Mouse (Mus musculus) megakaryocyte, adult 5-6 weeks (primary cell): ENCODE results near the gene Hbb-bt. TPM values are rescaled to one million over a fixed set of nuclear protein-coding genes. Genes with fewer than 3 reads are reported as not detected.
"Not testable (repeated sequence)": the region's sequence is repeated elsewhere in the genome, so short reads cannot be mapped to it uniquely, and the experiment has no call there.

Experiments used
- ATAC-seq: 2 replicates; pipeline ENCODE4 v1.8.0; 2016; ENCODE audit warnings: mild to moderate bottlenecking, inconsistent platforms; ENCODE audit not compliant: poor library complexity, severe bottlenecking
- total RNA-seq, 2 experiments: library from RNA; stranded (forward) in 1 of 2; stranded (reverse) in 1 of 2; fragments of 153-499, 151-499 nt in 1 of 2; fragments of 221-1000, 200-1000 nt in 1 of 2; gene quantifications; 2 replicates each; pipeline versions ENCODE4 v1.2.3 to v1.2.4; 2015 to 2017

The Hbb-bt gene
- total RNA-seq, 2 experiments from 2014 or later, result 14.3 to 43.0 TPM

DNA sequence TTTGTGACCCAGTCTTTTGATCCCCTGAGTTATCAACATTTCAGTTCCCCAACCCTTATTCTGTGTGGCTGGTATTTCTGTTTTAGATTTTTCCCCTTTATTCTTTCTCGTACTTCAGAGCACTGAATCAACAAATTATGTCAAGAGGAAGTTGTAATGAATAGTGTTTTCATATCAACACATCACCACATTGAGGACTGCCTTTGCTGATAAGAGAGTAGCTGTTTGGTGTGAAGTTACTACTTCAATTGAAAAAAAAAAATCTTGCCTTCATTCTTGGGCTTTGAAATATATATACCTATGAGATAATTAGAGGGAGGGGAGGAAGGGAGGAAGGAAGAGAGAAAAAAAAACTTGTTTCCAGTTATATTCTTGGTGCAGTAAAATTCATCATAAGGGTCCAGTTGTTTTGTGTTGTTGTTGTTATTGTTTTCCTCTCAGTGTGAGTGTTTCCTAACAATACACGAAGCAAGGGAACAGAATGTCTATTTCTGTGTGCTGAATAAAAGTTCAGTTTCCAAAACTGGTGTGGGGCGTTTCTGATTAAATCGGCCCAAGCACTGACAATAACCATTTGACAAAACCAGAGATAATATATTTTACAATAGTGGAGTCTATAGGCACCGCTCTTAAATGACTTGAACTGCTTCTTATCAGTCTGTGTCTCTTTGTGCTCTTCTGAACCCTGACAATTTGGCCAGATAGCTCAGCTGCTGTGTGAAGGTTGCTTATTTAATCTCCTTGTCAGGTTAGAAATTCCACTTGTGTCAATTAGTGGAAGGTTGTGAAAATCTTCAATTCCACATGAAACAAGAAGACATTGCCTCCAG, 4.6 kb downstream of the Hbb-bt start:
- no peak for ATAC-seq

- ATAC-seq, result not testable (repeated sequence)
These were observed 5.7 kb downstream of the Hbb-bt start for GRCm38 (mm10) chr7:103808120-103808519.

DNA sequence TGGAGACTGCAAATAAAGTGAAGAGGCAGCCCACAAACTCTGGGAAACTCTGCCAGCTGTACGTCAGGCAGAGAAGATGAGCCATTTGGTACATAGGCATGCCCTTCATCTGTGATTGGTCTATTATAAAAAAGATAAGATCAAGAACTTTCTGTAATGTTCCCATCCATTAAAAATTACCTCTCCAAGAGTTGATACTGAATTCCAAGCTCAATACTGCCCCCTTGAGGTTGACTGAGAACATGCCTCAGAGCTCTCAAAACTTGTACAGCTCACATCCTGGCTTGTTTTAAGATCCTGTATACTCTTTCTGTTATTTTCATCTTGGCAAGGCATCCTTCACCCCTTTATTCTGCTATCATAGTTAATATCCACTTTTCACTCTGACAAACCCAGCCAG, 6.9 kb downstream of the Hbb-bt start:
- peak; percentile 82 for ATAC-seq

GRCm38 (mm10) chr7:103792669-103793388, 21.0 kb downstream of the Hbb-bt start:
- peak; percentile 72 for ATAC-seq

- no peak for ATAC-seq
These were observed 22.1 kb downstream of the Hbb-bt start, which contains the start of gene Olfr67 for GRCm38 (mm10) chr7:103791721-103792120. Gene Olfr67 (minus strand): TSS chr7:103791821.

GRCm38 (mm10) chr7:103779598-103779997, 34.2 kb downstream of the Hbb-bt start, which contains the start of gene Olfr68:
Gene Olfr68 (minus strand): TSS chr7:103779698.
- no peak for ATAC-seq

- not testable (repeated sequence) for ATAC-seq
These were observed 36.1 kb downstream of the Hbb-bt start for GRCm38 (mm10) chr7:103777652-103778051.

DNA sequence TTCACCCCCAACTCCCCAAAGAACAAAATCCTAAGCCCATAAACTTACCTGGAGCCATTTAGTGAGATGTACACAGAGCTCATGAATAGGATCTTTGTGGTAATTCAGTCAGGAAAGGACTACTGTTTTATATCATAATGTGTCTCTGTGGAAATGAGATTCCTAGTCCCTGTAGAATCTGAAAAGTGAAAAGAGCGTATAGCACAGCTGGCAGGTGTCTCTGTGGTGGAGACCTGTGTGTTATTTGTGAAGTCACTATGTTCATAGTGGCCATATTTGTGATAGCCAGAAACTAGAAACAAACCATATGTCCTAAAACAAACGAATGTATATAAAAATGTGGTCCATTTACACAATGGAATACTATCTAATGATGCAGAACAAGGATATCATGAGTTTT, 42.3 kb downstream of the Hbb-bt start, which contains the start of gene Olfr69:
TSS of gene Olfr69 (minus strand) at position 101 of the 400 bp plus-strand sequence.
- ATAC-seq, result no peak

- peak; percentile 27; the same call in 1 of the 2 replicates for ATAC-seq
These were observed 46.1 kb downstream of the Hbb-bt start for GRCm38 (mm10) chr7:103767687-103768086.

Other genes starting within 250 kb of the Hbb-bt start
Only the 30 nearest of the 33 such genes appear.
- not detected in 2 replicates for gene Olfr618, start 223.9 kb downstream of the Hbb-bt start, total RNA-seq (2015)
- gene Olfr618, start 223.9 kb downstream of the Hbb-bt start, total RNA-seq (2017), result not detected in 2 replicates
- not detected in 2 replicates for gene Olfr619, start 213.4 kb downstream of the Hbb-bt start, total RNA-seq (2015)
- not detected in 2 replicates for gene Olfr619, start 213.4 kb downstream of the Hbb-bt start, total RNA-seq (2017)
- gene Olfr620, start 201.5 kb downstream of the Hbb-bt start, total RNA-seq (2015), result not detected in 2 replicates
- gene Olfr620, start 201.5 kb downstream of the Hbb-bt start, total RNA-seq (2017), result not detected in 2 replicates
- not detected in 2 replicates for gene Olfr622, start 171.3 kb downstream of the Hbb-bt start, total RNA-seq (2015)
- gene Olfr622, start 171.3 kb downstream of the Hbb-bt start, total RNA-seq (2017), result not detected in 2 replicates
- not detected in 2 replicates for gene Olfr623, start 150.3 kb downstream of the Hbb-bt start, total RNA-seq (2015)
- not detected in 2 replicates for gene Olfr623, start 150.3 kb downstream of the Hbb-bt start, total RNA-seq (2017)
- 0.05 TPM in 1 of 2 replicates, not detected in the other for gene Olfr624, start 142.8 kb downstream of the Hbb-bt start, total RNA-seq (2015)
- gene Olfr624, start 142.8 kb downstream of the Hbb-bt start, total RNA-seq (2017), result 0.15 TPM in 1 of 2 replicates, not detected in the other
- not detected in 2 replicates for gene Olfr625-ps1, start 131.3 kb downstream of the Hbb-bt start, total RNA-seq (2015)
- not detected in 2 replicates for gene Olfr625-ps1, start 131.3 kb downstream of the Hbb-bt start, total RNA-seq (2017)
- not detected in 2 replicates for gene Olfr243, start 99.3 kb downstream of the Hbb-bt start, total RNA-seq (2015)
- gene Olfr243, start 99.3 kb downstream of the Hbb-bt start, total RNA-seq (2017), result not detected in 2 replicates
- gene Olfr628, start 83.6 kb downstream of the Hbb-bt start, total RNA-seq (2015), result not detected in 2 replicates
- not detected in 2 replicates for gene Olfr628, start 83.6 kb downstream of the Hbb-bt start, total RNA-seq (2017)
- not detected in 2 replicates for gene Olfr629, start 69.1 kb downstream of the Hbb-bt start, total RNA-seq (2015)
- not detected in 2 replicates for gene Olfr629, start 69.1 kb downstream of the Hbb-bt start, total RNA-seq (2017)
- gene Olfr630, start 56.7 kb downstream of the Hbb-bt start, total RNA-seq (2015), result not detected in 2 replicates
- gene Olfr630, start 56.7 kb downstream of the Hbb-bt start, total RNA-seq (2017), result not detected in 2 replicates
- not detected in 2 replicates for gene Olfr69, start 42.4 kb downstream of the Hbb-bt start, total RNA-seq (2015)
- gene Olfr69, start 42.4 kb downstream of the Hbb-bt start, total RNA-seq (2017), result not detected in 2 replicates
- not detected in 2 replicates for gene Olfr68, start 34.3 kb downstream of the Hbb-bt start, total RNA-seq (2015)
- not detected in 2 replicates for gene Olfr68, start 34.3 kb downstream of the Hbb-bt start, total RNA-seq (2017)
- gene Olfr67, start 22.2 kb downstream of the Hbb-bt start, total RNA-seq (2015), result not detected in 2 replicates
- gene Olfr67, start 22.2 kb downstream of the Hbb-bt start, total RNA-seq (2017), result not detected in 2 replicates
- gene Hbb-bs, start 14.1 kb upstream of the Hbb-bt start, total RNA-seq (2015), result 106 and 274 TPM in 2 replicates
- gene Hbb-bs, start 14.1 kb upstream of the Hbb-bt start, total RNA-seq (2017), result 71.1 and 121 TPM in 2 replicates
- gene Hbb-bh2, start 26.5 kb upstream of the Hbb-bt start, total RNA-seq (2015), result not detected in 2 replicates
- gene Hbb-bh2, start 26.5 kb upstream of the Hbb-bt start, total RNA-seq (2017), result not detected in 2 replicates
- not detected in 2 replicates for gene Hbb-bh1, start 29.2 kb upstream of the Hbb-bt start, total RNA-seq (2015)
- gene Hbb-bh1, start 29.2 kb upstream of the Hbb-bt start, total RNA-seq (2017), result not detected in 2 replicates
- gene Hbb-y, start 39.2 kb upstream of the Hbb-bt start, total RNA-seq (2015), result not detected in 2 replicates
- gene Hbb-y, start 39.2 kb upstream of the Hbb-bt start, total RNA-seq (2017), result not detected in 2 replicates
- not detected in 2 replicates for gene Olfr66, start 72.3 kb upstream of the Hbb-bt start, total RNA-seq (2015)
- not detected in 2 replicates for gene Olfr66, start 72.3 kb upstream of the Hbb-bt start, total RNA-seq (2017)
- not detected in 2 replicates for gene Olfr64, start 80.5 kb upstream of the Hbb-bt start, total RNA-seq (2015)
- gene Olfr64, start 80.5 kb upstream of the Hbb-bt start, total RNA-seq (2017), result not detected in 2 replicates
- not detected in 2 replicates for gene Olfr65, start 89.5 kb upstream of the Hbb-bt start, total RNA-seq (2015)
- gene Olfr65, start 89.5 kb upstream of the Hbb-bt start, total RNA-seq (2017), result not detected in 2 replicates
- not detected in 2 replicates for gene Olfr631, start 114.8 kb upstream of the Hbb-bt start, total RNA-seq (2015)
- gene Olfr631, start 114.8 kb upstream of the Hbb-bt start, total RNA-seq (2017), result not detected in 2 replicates
- gene Olfr632, start 120.4 kb upstream of the Hbb-bt start, total RNA-seq (2015), result not detected in 2 replicates
- not detected in 2 replicates for gene Olfr632, start 120.4 kb upstream of the Hbb-bt start, total RNA-seq (2017)
- gene Olfr633, start 130.4 kb upstream of the Hbb-bt start, total RNA-seq (2015), result not detected in 2 replicates
- not detected in 2 replicates for gene Olfr633, start 130.4 kb upstream of the Hbb-bt start, total RNA-seq (2017)
- not detected in 2 replicates for gene Olfr635, start 157.2 kb upstream of the Hbb-bt start, total RNA-seq (2015)
- not detected in 2 replicates for gene Olfr635, start 157.2 kb upstream of the Hbb-bt start, total RNA-seq (2017)
- not detected in 2 replicates for gene Olfr638, start 184.8 kb upstream of the Hbb-bt start, total RNA-seq (2015)
- not detected in 2 replicates for gene Olfr638, start 184.8 kb upstream of the Hbb-bt start, total RNA-seq (2017)
- not detected in 2 replicates for gene Olfr639, start 203.3 kb upstream of the Hbb-bt start, total RNA-seq (2015)
- not detected in 2 replicates for gene Olfr639, start 203.3 kb upstream of the Hbb-bt start, total RNA-seq (2017)
- not detected in 2 replicates for gene Olfr640, start 211.6 kb upstream of the Hbb-bt start, total RNA-seq (2015)
- gene Olfr640, start 211.6 kb upstream of the Hbb-bt start, total RNA-seq (2017), result not detected in 2 replicates
- not detected in 2 replicates for gene Olfr641, start 221.4 kb upstream of the Hbb-bt start, total RNA-seq (2015)
- gene Olfr641, start 221.4 kb upstream of the Hbb-bt start, total RNA-seq (2017), result not detected in 2 replicates
- not detected in 2 replicates for gene Olfr642, start 238.7 kb upstream of the Hbb-bt start, total RNA-seq (2015)
- not detected in 2 replicates for gene Olfr642, start 238.7 kb upstream of the Hbb-bt start, total RNA-seq (2017)